Mouse (Mus musculus) embryonic facial prominence, embryonic 13.5 days (tissue): Measurements from ENCODE around the gene Pgm2. TPM values are rescaled to one million over a fixed set of nuclear protein-coding genes. Genes with fewer than 3 reads are reported as not detected.
A peak's percentile ranks its signal among the peaks of the same experiment; 100 is the strongest.

Experiments used
- ATAC-seq: fragments of 200-750 bp; cut with Nextera tagmentation; 2 replicates; pipeline ENCODE4 v1.8.0; 2017; ENCODE audit warnings: low read depth; ENCODE audit not compliant: insufficient number of reproducible peaks, insufficient read depth, low FRiP score, low TSS enrichment
- H3K27ac ChIP-seq: fragments of 300-500 bp; sonication (generic); 2 replicates; pipeline ENCODE4 v1.5.1; 2015; ENCODE audit warnings: moderate library complexity, mild to moderate bottlenecking, inconsistent platforms
- H3K27me3 ChIP-seq: fragments of 300-500 bp; sonication (generic); 2 replicates; pipeline ENCODE4 v1.6.1; 2015; ENCODE audit warnings: mild to moderate bottlenecking, inconsistent platforms
- H3K36me3 ChIP-seq: fragments of 300-500 bp; sonication (generic); 2 replicates; pipeline ENCODE4 v1.6.1; 2015; ENCODE audit warnings: mild to moderate bottlenecking, inconsistent platforms
- H3K4me1 ChIP-seq: fragments of 300-500 bp; sonication (generic); 2 replicates; pipeline ENCODE4 v1.6.1; 2015; ENCODE audit warnings: inconsistent platforms
- H3K4me2 ChIP-seq: fragments of 300-500 bp; sonication (generic); 2 replicates; pipeline ENCODE4 v1.6.1; 2015; ENCODE audit warnings: moderate library complexity, mild to moderate bottlenecking, inconsistent platforms
- H3K4me3 ChIP-seq: fragments of 300-500 bp; sonication (generic); 2 replicates; pipeline ENCODE4 v1.5.1; 2015; ENCODE audit warnings: mild to moderate bottlenecking, inconsistent platforms
- H3K9ac ChIP-seq: fragments of 300-500 bp; sonication (generic); 2 replicates; pipeline ENCODE4 v1.6.1; 2015; ENCODE audit warnings: mild to moderate bottlenecking, inconsistent platforms
- H3K9me3 ChIP-seq: fragments of 300-500 bp; sonication (generic); 2 replicates; pipeline ENCODE4 v1.6.1; 2016; ENCODE audit warnings: inconsistent platforms
- WGBS: fragments of 180-500 bp; shearing (Covaris S2); methylation state at CpG from one replicate; pipeline ENCODE4 v1.1.7; 2015; ENCODE audit warnings: mixed read lengths; 5-methylcytosine and 5-hydroxymethylcytosine counted together
- polyA plus RNA-seq: library from polyadenylated mRNA; unstranded; fragments of >200 nt; fragmentation: Nextera tagmentation; extraction: Ambion mirVana; gene quantifications from 2 replicates; pipeline ENCODE4 v1.2.1, GENCODE M21; 2015

The Pgm2 gene
- polyA plus RNA-seq, 1 experiment from 2014 or later: 32.0 TPM

DNA sequence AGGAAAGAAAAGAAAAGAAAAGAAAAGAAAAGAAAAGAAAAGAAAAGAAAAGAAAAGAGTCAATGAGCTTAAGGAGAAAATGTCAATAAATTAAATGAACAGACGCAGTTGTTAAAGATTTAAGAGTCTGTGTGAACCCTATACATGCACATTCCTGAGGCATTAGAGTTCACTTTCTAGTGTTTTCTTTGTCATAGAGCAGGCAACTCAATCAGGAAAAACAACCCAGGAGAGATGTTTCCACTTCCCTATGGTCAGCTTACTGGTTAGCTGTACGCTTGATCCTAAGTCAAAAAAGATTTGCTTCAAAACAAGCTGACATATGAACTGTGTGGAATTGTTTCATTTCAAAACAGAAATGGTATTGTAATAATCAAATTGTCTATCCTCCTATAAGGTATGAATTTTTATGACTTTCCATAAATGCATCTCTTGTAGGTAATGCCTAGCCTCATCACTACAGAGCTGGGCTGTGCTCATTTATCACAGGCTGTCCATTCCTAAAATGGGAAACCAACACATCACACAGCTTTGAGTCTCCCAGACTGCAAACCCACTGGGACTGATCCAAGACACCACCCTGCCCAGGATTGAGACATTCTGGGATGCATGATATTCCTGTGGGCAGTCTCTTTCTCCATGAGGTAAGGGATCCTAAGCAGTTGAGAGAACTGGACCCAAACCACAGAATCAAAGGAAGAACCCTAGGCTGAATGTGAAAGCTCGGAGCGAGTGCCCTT, 29.7 kb upstream of the Pgm2 start:
- 76% methylated on average over 4 of the region's 4 CpGs for WGBS
- Histone ChIP-seq H3K36me3 (no peaks in the 10 kb centered on the region), H3K9ac (no peak overlapping the region), H3K4me2 (no peak overlapping the region), H3K4me1 (peaks cover 4% of the 10 kb centered on the region; the same call in 1 of the 2 replicates), H3K9me3 (no peaks in the 10 kb centered on the region), H3K27ac (no peak overlapping the region), H3K4me3 (no peak overlapping the region), H3K27me3 (no peaks in the 10 kb centered on the region)
- no peak for ATAC-seq

GRCm38 (mm10) chr5:64063622-64064355, 29.0 kb upstream of the Pgm2 start:
- Histone ChIP-seq H3K9ac (no peak overlapping the region), H3K27me3 (no peaks in the 10 kb centered on the region), H3K27ac (no peak overlapping the region), H3K4me2 (no peak overlapping the region), H3K9me3 (no peaks in the 10 kb centered on the region), H3K36me3 (no peaks in the 10 kb centered on the region), H3K4me1 (peaks cover 4% of the 10 kb centered on the region; the same call in 1 of the 2 replicates), H3K4me3 (no peak overlapping the region)
- 79% methylated on average over 11 of the region's 11 CpGs for WGBS
- no peak for ATAC-seq

DNA sequence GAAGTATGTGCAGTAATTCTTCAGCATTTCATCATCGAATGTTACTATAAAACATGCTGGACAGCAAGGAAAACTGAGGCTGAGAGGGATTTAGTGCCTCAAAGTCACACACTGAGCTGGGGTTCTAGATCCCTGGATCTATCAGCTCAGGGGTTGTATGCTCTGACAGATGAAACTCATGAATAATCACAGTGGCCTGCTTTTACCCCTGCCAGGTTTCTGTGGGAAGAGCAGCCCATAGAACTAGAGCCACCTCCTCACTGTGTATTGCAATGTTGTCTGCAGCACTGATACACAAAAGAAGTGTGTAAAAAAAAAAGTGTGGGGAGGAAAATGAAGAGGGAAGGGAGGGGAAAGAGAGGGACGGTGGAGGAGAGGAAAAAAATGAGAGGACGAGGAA, 28.3 kb upstream of the Pgm2 start:
- H3K27ac ChIP-seq: no peak overlapping the region
- H3K4me2 ChIP-seq: no peak overlapping the region
- no peaks in the 10 kb centered on the region for H3K36me3 ChIP-seq
- H3K9ac ChIP-seq: no peak overlapping the region
- peaks cover 4% of the 10 kb centered on the region; the same call in 1 of the 2 replicates for H3K4me1 ChIP-seq
- 78% methylated on average over 3 of the region's 3 CpGs for WGBS
- no peak for ATAC-seq
- no peaks in the 10 kb centered on the region for H3K27me3 ChIP-seq
- no peak overlapping the region for H3K4me3 ChIP-seq
- no peaks in the 10 kb centered on the region for H3K9me3 ChIP-seq

DNA sequence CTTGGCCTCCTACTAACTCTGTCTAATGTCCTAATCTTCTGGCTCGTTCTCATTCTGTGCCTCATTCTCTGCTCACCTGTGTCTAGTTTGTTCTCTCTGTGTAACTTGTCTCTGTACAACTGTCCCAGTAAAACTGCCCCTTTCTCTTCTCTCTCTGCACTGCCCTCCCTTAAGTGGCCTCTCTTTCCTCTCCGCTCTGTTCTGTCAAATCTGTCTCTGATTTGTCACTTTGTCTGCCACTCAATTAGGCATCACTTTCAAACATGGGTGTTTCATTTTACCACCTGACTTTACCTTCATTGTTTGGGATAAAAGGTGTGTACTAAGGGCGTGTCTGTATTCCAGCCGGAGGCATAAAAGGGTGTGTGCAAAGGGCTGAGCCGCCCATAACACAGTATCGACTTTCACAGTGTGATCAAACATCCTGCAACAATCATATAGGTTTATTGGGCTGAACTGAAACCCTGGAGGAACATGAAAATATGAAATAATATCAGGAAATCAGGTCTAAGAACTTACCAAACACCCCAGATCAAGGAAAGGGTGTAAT, 27.2 kb upstream of the Pgm2 start:
- H3K36me3 ChIP-seq: no peaks in the 10 kb centered on the region
- no peak overlapping the region for H3K9ac ChIP-seq
- no peak overlapping the region for H3K27ac ChIP-seq
- no peaks in the 10 kb centered on the region for H3K9me3 ChIP-seq
- H3K4me1 ChIP-seq: peaks cover 4% of the 10 kb centered on the region; the same call in 1 of the 2 replicates
- no peaks in the 10 kb centered on the region for H3K27me3 ChIP-seq
- ATAC-seq: no peak
- 66% methylated on average over 6 of the region's 6 CpGs for WGBS
- no peak overlapping the region for H3K4me2 ChIP-seq
- no peak overlapping the region for H3K4me3 ChIP-seq

GRCm38 (mm10) chr5:64066159-64066558, 26.6 kb upstream of the Pgm2 start:
- Histone ChIP-seq H3K27me3 (no peaks in the 10 kb centered on the region), H3K9me3 (no peaks in the 10 kb centered on the region), H3K4me3 (no peak overlapping the region), H3K4me1 (peaks cover 4% of the 10 kb centered on the region; the same call in 1 of the 2 replicates), H3K27ac (no peak overlapping the region), H3K9ac (no peak overlapping the region), H3K36me3 (no peaks in the 10 kb centered on the region), H3K4me2 (no peak overlapping the region)
- ATAC-seq: no peak
- WGBS: 76% methylated on average over 2 of the region's 2 CpGs

DNA sequence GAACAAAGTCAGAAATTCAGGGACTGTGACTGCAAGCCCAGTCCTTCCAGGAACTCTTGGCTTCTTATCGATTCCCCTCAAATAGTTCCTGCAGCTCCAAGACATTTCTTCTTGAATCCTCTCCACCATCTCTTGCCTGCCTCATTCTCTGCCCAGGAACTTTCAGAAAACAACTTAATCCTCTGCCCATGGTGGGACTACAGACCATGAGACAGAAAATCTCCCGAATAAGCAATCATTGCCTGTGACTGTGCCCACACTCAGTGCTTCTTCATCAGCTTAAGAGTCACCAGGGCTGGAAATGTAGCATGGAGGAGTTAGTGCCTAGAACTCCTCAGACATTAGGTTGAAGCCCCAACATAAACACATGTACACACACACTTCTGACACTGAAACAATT, 25.2 kb upstream of the Pgm2 start:
- H3K9me3 ChIP-seq: no peaks in the 10 kb centered on the region
- ATAC-seq: no peak
- no peaks in the 10 kb centered on the region for H3K36me3 ChIP-seq
- H3K27me3 ChIP-seq: no peaks in the 10 kb centered on the region
- no peak overlapping the region for H3K4me3 ChIP-seq
- WGBS: 87% methylated on average over 2 of the region's 2 CpGs
- H3K27ac ChIP-seq: no peak overlapping the region
- H3K9ac ChIP-seq: no peak overlapping the region
- peaks cover 4% of the 10 kb centered on the region; the same call in 1 of the 2 replicates for H3K4me1 ChIP-seq
- H3K4me2 ChIP-seq: no peak overlapping the region

DNA sequence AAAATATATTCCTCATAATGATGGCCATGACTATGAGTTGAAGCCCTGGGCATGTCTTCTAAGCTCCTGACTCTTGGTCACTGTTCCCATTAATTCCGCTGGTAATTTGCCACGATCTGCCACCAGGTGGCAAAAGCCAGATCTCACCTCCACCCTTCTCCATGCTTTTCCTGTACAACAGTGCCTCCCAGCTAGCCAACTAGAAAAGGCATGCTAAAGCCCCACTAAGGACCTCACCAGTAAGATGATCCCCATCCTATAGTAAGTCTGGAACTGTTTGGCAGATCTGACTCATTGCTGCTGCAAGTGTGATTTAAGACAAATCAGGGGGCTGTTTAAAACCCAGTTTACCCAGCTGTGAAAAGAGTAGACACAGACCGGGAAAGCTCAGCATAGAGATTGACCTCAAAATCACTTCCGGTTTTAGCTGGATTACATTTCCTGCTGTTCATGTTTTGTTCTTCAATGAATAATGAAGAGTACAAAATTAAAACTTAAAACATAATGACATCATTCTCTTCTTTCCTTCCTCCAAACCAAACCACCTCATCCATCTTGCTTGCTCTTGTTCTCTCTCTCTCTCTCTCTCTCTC, 22.6 kb upstream of the Pgm2 start:
- 24% methylated on average over 4 of the region's 4 CpGs for WGBS
- no peaks in the 10 kb centered on the region for H3K4me1 ChIP-seq
- peak; percentile 64; the same call in 1 of the 2 replicates for ATAC-seq

DNA sequence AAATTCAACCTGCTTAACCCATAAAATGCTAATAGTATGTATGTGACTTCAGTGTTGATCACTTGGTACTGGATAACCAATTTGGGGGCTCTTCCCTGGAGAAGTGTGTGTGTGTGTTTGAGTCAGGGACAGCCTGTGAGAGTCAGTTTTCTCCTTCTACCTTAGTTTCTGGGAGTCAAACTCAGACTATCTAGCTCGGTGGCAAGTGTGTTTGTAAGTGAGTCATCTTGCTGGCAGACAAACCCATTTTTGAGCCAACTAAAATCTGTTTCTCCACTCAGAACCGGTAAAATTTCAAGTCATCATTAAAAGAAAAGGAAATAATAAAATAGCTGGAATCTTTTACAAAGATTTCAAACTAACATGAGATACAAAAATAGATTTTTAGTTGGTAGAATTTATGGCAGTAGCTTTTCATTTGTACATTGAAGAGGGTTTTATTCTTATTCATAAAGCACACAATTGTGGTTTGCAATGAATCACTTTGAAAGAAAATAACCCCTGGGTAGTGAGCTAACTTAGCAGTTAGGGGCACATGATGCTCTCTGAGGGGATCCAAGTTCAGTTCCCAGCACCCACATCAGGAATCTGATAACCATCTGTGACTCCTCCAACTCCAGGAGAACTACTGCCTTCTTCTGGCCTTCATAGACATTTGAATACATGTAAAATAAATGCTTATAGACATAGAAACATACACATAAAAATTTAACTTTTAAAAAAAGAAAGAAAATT, 21.8 kb upstream of the Pgm2 start:
- H3K36me3 ChIP-seq: no peaks in the 10 kb centered on the region
- H3K4me1 ChIP-seq: no peaks in the 10 kb centered on the region
- H3K9ac ChIP-seq: no peak overlapping the region
- H3K27ac ChIP-seq: no peak overlapping the region
- no peak overlapping the region for H3K4me3 ChIP-seq
- no peak for ATAC-seq
- H3K27me3 ChIP-seq: no peaks in the 10 kb centered on the region
- no peaks in the 10 kb centered on the region for H3K9me3 ChIP-seq
- WGBS: 72% methylated on average over 2 of the region's 2 CpGs
- H3K4me2 ChIP-seq: no peak overlapping the region

More for the DNA sequence above, 22.6 kb upstream of the Pgm2 start:
- H3K36me3 ChIP-seq: no peaks in the 10 kb centered on the region
- H3K9ac ChIP-seq: no peak overlapping the region
- H3K27me3 ChIP-seq: no peaks in the 10 kb centered on the region
- H3K9me3 ChIP-seq: no peaks in the 10 kb centered on the region
- no peak overlapping the region for H3K4me3 ChIP-seq
- H3K27ac ChIP-seq: no peak overlapping the region
- no peak overlapping the region for H3K4me2 ChIP-seq

DNA sequence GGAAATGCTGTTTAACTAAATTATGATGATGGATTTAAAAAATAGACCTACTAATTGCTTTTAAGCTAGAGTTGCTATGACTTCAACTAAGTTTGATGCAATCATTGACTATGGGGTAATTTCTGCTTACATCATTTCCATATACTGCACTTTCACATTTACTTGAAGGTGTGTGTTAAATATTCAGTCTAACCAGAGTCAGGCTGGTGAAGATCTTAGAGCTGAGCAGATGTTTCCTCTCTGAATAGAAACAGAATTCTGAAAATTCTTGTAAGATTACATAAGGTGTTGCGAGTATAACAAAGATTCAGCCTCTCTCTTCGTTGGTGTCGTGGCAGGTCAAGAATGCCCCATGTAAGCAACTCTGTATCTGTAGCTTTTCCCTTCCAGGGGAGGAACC, 18.3 kb upstream of the Pgm2 start:
- no peak overlapping the region for H3K27ac ChIP-seq
- 87% methylated on average over 3 of the region's 3 CpGs for WGBS
- no peak overlapping the region for H3K9ac ChIP-seq
- H3K27me3 ChIP-seq: no peaks in the 10 kb centered on the region
- H3K4me2 ChIP-seq: no peak overlapping the region
- no peak for ATAC-seq
- no peak overlapping the region for H3K4me3 ChIP-seq
- H3K9me3 ChIP-seq: no peaks in the 10 kb centered on the region
- peaks cover 5% of the 10 kb centered on the region; the same call in 1 of the 2 replicates for H3K4me1 ChIP-seq
- H3K36me3 ChIP-seq: no peaks in the 10 kb centered on the region

GRCm38 (mm10) chr5:64075506-64075905, 17.2 kb upstream of the Pgm2 start:
- Histone ChIP-seq H3K27me3 (no peaks in the 10 kb centered on the region), H3K4me2 (no peak overlapping the region), H3K4me3 (no peak overlapping the region), H3K36me3 (no peaks in the 10 kb centered on the region), H3K27ac (no peak overlapping the region), H3K9me3 (no peaks in the 10 kb centered on the region), H3K4me1 (peaks cover 5% of the 10 kb centered on the region; the same call in 1 of the 2 replicates), H3K9ac (no peak overlapping the region)
- 50% methylated on average over 3 of the region's 3 CpGs for WGBS
- no peak for ATAC-seq

DNA sequence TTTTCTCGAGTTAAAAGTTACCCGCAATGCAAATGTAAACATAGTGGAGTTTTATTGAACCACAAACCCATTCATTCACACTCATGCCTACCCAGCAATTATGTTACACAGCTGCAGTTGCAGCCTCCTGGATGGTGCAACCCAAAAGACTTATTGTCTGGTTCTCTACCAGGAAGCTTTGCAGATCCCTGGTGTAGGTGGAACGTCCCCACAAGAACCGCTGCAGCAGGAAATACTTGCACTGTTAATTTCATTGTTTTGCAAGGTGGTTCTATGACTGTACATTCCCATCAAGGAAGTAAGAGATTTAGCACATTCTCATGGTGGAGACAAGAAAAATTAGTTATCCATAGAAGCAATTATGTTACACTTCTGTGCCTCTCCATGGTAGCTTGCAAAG, 15.4 kb upstream of the Pgm2 start:
- no peaks in the 10 kb centered on the region for H3K9me3 ChIP-seq
- H3K4me3 ChIP-seq: no peak overlapping the region
- H3K27me3 ChIP-seq: no peaks in the 10 kb centered on the region
- no peak overlapping the region for H3K9ac ChIP-seq
- no peak for ATAC-seq
- 85% methylated on average over 4 of the region's 4 CpGs for WGBS
- no peak overlapping the region for H3K4me2 ChIP-seq
- H3K4me1 ChIP-seq: peaks cover 5% of the 10 kb centered on the region; the same call in 1 of the 2 replicates
- no peak overlapping the region for H3K27ac ChIP-seq
- H3K36me3 ChIP-seq: no peaks in the 10 kb centered on the region
